Mouse (Mus musculus) small intestine, adult 2 months (tissue): ENCODE measurements around the gene Rreb1.

ENCODE experiments used
- CTCF ChIP-seq: fragments of 200-500 bp; IDR thresholded peaks from 2 replicates; pipeline ENCODE4 v1.5.1; 2012; ENCODE audit warnings: low read depth, mild to moderate bottlenecking, control low read depth, inconsistent platforms, low read length, moderate library complexity, mixed read lengths; ENCODE audit not compliant: insufficient replicate concordance, insufficient read length; ENCODE audit errors: extremely low read depth
- POLR2A ChIP-seq: fragments of 200-500 bp; IDR thresholded peaks from 2 replicates; pipeline ENCODE4 v1.6.1; 2012; ENCODE audit warnings: low read depth, mild to moderate bottlenecking, control low read depth, inconsistent platforms, low read length, moderate library complexity

- TF ChIP-seq CTCF (no peak), POLR2A (no peak)
Observed at GRCm38 (mm10) chr13:37803244-37803643, 25.0 kb downstream of the Rreb1 start.
